Mouse (Mus musculus): Measurements from ENCODE around the gene Ubqln4. TPM values are rescaled to one million over a fixed set of nuclear protein-coding genes. Genes with fewer than 3 reads are reported as not detected.

Ubqln4 gene
- polyA plus RNA-seq, 1 experiment from 2014 or later, result 43.5 TPM

DNA sequence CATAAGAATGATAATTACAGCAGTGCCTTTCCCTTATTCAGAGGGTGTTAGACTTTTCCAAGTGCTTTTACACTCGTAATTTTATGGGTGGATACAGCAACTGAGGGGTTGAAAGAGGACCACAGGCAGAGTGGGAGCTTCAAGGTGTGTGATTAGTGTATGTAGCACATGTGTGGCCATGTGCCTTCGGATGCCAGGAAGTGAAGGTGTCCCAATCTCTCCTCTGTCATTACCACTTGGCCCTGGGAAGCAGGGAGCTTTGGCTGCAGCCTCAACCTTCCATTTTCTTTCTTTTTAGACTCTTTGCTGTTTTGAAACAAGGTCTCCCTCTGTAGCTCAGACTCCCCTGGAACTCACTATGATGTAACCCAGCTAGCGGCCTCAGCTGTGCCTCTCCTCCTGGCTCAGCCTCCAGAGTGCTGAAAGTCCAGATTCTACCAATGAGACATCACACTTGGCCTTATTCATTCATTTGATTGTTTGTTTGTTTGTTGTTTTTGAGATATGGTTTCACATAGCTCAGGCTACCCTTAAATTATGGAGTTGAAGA, 63.5 kb downstream of the Ubqln4 start:
- WGBS, result 89% methylated on average over 3 of the region's 3 CpGs
- Histone ChIP-seq H3K9ac (no peak overlapping the region), H3K4me2 (no peak overlapping the region), H3K27ac (no peak overlapping the region), H3K9me3 (replicated peaks) (no peaks in the 10 kb centered on the region), H3K36me3 (ENCODE audit: poor library complexity, severe bottlenecking) (no peaks in the 10 kb centered on the region), H3K27me3 (no peaks in the 10 kb centered on the region), H3K4me1 (peaks cover 19% of the 10 kb centered on the region), H3K4me3 (no peak overlapping the region)
- no peak for ATAC-seq

GRCm38 (mm10) chr3:88618074-88618871, 64.7 kb downstream of the Ubqln4 start:
- Histone ChIP-seq H3K27me3 (no peaks in the 10 kb centered on the region), H3K4me1 (peaks cover 19% of the 10 kb centered on the region), H3K4me2 (no peak overlapping the region), H3K36me3 (ENCODE audit: poor library complexity, severe bottlenecking) (no peaks in the 10 kb centered on the region), H3K27ac (no peak overlapping the region), H3K9me3 (replicated peaks) (no peaks in the 10 kb centered on the region), H3K4me3 (no peak overlapping the region), H3K9ac (no peak overlapping the region)
- WGBS, result 82% methylated on average over 8 of the region's 8 CpGs
- no peak for ATAC-seq

MicroRNAs encoded within 50 kb of the gene (microRNA counts, 519-probe panel; counts per million panel counts)
- microRNA mmu-miR-1905, result 177 counts per million, percentile 53 among the panel's probes with 10 or more counts

Small RNA genes within 50 kb of the gene (microRNA-seq; reads per million reads assigned to microRNA genes)
- not detected for gene Mir1905

Other genes with a start within 250 kb of the Ubqln4 start
- gene Glmp, start 228.7 kb upstream of the Ubqln4 start, polyA plus RNA-seq (2015; fragmentation: Nextera tagmentation; extraction: Ambion mirVana), result 82.5 and 100 TPM in 2 replicates
- gene Tmem79, start 217.6 kb upstream of the Ubqln4 start, polyA plus RNA-seq (2015; fragmentation: Nextera tagmentation; extraction: Ambion mirVana), result 2.4 and 3.0 TPM in 2 replicates
- gene Smg5, start 217.5 kb upstream of the Ubqln4 start, polyA plus RNA-seq (2015; fragmentation: Nextera tagmentation; extraction: Ambion mirVana), result 62.6 and 64.0 TPM in 2 replicates
- gene Paqr6, start 189.2 kb upstream of the Ubqln4 start, polyA plus RNA-seq (2015; fragmentation: Nextera tagmentation; extraction: Ambion mirVana), result 0.81 and 1.0 TPM in 2 replicates
- gene Bglap3, start 181.0 kb upstream of the Ubqln4 start, polyA plus RNA-seq (2015; fragmentation: Nextera tagmentation; extraction: Ambion mirVana), result not detected in 2 replicates
- gene Bglap2, start 175.1 kb upstream of the Ubqln4 start, polyA plus RNA-seq (2015; fragmentation: Nextera tagmentation; extraction: Ambion mirVana), result not detected in 2 replicates
- 0.54 TPM in 1 of 2 replicates, not detected in the other for gene Bglap, start 169.3 kb upstream of the Ubqln4 start, polyA plus RNA-seq (2015; fragmentation: Nextera tagmentation; extraction: Ambion mirVana)
- 107 TPM in 2 replicates for gene Pmf1, start 143.4 kb upstream of the Ubqln4 start, polyA plus RNA-seq (2015; fragmentation: Nextera tagmentation; extraction: Ambion mirVana)
- gene Slc25a44, start 128.6 kb upstream of the Ubqln4 start, polyA plus RNA-seq (2015; fragmentation: Nextera tagmentation; extraction: Ambion mirVana), result 23.0 and 26.2 TPM in 2 replicates
- 13.7 and 16.7 TPM in 2 replicates for gene Sema4a, start 92.6 kb upstream of the Ubqln4 start, polyA plus RNA-seq (2015; fragmentation: Nextera tagmentation; extraction: Ambion mirVana)
- 12.1 and 15.5 TPM in 2 replicates for gene Lmna, start 43.8 kb upstream of the Ubqln4 start, polyA plus RNA-seq (2015; fragmentation: Nextera tagmentation; extraction: Ambion mirVana)
- gene Mex3a, start 21.4 kb upstream of the Ubqln4 start, polyA plus RNA-seq (2015; fragmentation: Nextera tagmentation; extraction: Ambion mirVana), result 51.5 and 52.6 TPM in 2 replicates
- gene Rab25, start 5.5 kb upstream of the Ubqln4 start, polyA plus RNA-seq (2015; fragmentation: Nextera tagmentation; extraction: Ambion mirVana), result not detected in 2 replicates
- 170 and 180 TPM in 2 replicates for gene Lamtor2, start 684 bp upstream of the Ubqln4 start, polyA plus RNA-seq (2015; fragmentation: Nextera tagmentation; extraction: Ambion mirVana)
- gene Ssr2, start 22.1 kb downstream of the Ubqln4 start, polyA plus RNA-seq (2015; fragmentation: Nextera tagmentation; extraction: Ambion mirVana), result 139 and 143 TPM in 2 replicates
- 151 and 162 TPM in 2 replicates for gene Arhgef2, start 52.2 kb downstream of the Ubqln4 start, polyA plus RNA-seq (2015; fragmentation: Nextera tagmentation; extraction: Ambion mirVana)
- gene Rxfp4, start 99.4 kb downstream of the Ubqln4 start, polyA plus RNA-seq (2015; fragmentation: Nextera tagmentation; extraction: Ambion mirVana), result not detected in 2 replicates
- gene Khdc4, start 132.0 kb downstream of the Ubqln4 start, polyA plus RNA-seq (2015; fragmentation: Nextera tagmentation; extraction: Ambion mirVana), result 97.8 and 102 TPM in 2 replicates
- gene Rit1, start 163.1 kb downstream of the Ubqln4 start, polyA plus RNA-seq (2015; fragmentation: Nextera tagmentation; extraction: Ambion mirVana), result 49.5 and 52.6 TPM in 2 replicates
- gene Syt11, start 221.4 kb downstream of the Ubqln4 start, polyA plus RNA-seq (2015; fragmentation: Nextera tagmentation; extraction: Ambion mirVana), result 218 and 237 TPM in 2 replicates